Mouse (Mus musculus) CH12.LX (cell line): ENCODE data around the gene Ado.

Source experiments
- EP300 ChIP-seq: IDR thresholded peaks from 2 replicates; pipeline ENCODE4 v1.6.1; 2011; ENCODE audit warnings: low read length, improper control_type of control experiment
- KAT2A ChIP-seq: IDR thresholded peaks from 2 replicates; pipeline ENCODE4 v1.6.1; 2012; ENCODE audit warnings: low read length, improper control_type of control experiment, inconsistent platforms; ENCODE audit not compliant: insufficient replicate concordance

- no peak for TF ChIP-seq KAT2A
- TF ChIP-seq EP300 = no peak
Observed at GRCm38 (mm10) chr10:67512871-67513270, 35.9 kb downstream of the Ado start.
